Mouse (Mus musculus) G1E (cell line): ENCODE results near the gene Slc26a1.

Source experiments
- CTCF ChIP-seq: IDR thresholded peaks from 2 replicates; pipeline ENCODE4 v1.5.1; 2012; ENCODE audit warnings: low read depth, low read length, inconsistent platforms, mixed read lengths
- GATA1 ChIP-seq: IDR thresholded peaks from 2 replicates; pipeline ENCODE4 v1.6.1; 2012; ENCODE audit warnings: borderline replicate concordance, low read length, inconsistent platforms, mixed read lengths
- TAL1 ChIP-seq: conservative IDR thresholded peaks from 2 replicates; pipeline ENCODE4 v1.6.1; 2012; ENCODE audit warnings: low read depth, low read length, inconsistent platforms, mixed read lengths

DNA sequence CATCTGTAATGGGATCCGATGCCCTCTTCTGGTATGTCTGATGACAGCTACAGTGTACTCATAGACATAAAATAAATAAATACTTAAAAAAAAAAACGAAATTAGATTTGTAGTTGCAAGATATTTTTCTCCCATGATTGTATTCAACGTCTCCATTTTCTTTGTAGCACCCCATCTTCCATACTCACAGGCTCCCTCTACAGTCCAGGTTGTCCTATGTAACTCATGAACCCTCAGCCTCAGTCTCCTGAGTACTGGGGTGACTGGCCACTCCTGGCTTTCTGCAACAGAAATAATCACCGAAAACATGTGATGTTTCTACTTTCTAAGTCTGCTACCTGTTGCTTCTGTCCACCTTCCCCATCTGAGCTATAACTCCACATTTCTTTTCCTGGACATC lies 15.8 kb upstream of the Slc26a1 start:
- TF ChIP-seq GATA1 = no peak
- TF ChIP-seq CTCF = no peak
- no peak for TF ChIP-seq TAL1
